Comparison of ENCODE assay signal across 17 mouse cellular contexts in the genomic region with DNA sequence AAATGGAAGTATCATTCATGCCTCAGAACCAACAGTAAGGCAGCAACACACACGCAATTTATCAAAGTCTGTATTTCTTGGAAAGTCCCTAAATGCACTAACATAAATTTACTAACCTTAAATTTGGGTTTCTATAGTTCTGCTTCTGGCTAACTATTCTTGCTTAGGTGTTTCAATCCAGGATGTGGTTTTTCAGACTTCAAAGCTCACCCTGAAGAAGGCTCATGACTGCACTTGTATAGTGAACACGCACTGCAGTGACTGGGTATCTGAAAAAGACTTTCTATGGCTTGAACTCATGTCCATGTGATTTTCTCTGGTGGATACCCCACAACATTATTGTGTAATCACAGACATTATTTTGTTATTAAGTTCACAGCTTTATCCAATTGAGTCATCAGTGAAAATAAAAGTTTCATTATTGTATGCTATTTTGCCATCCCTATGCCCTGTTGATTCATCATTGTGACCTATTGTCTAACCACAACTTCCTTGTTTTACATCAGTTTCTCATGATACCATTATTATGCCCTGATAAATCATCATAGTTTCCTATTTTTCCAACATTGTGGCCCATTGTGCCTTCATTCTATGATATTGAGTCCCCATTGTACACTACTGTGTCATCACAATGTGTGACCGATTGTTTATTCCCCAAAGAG.
DNase-seq lines count a peak whose midpoint lies in the region; ATAC-seq lines count a peak whose summit lies in the region.
"Had no signal": no experiment of that assay in that cellular context is flagged by ENCODE, and none has a peak within 500 bp of the region (broad histone marks: within the 10 kb centered on the region; RNA-seq: fewer than 3 reads in every experiment).

No protein-coding gene starts in this region.

- peak; percentile 2 for DNase-seq in CD4-positive helper T cell, adult 2 months (ENCODE audit: low read depth, low spot score)
- DNase-seq in thymus, postnatal 25 days: no peak
- DNase-seq in layer of hippocampus, postnatal 25 days (ENCODE audit: extremely low spot score in 1 of 2, low spot score in 1 of 2): no peak
- DNase-seq in kidney, postnatal 25 days: no peak
- DNase-seq: adrenal gland, postnatal 10 days; cerebellum, adult 11 months; cerebellum, adult 8-10 months; cerebellum, postnatal 14 days; gastrocnemius, adult 2 months; gastrocnemius, postnatal 25 days; heart, adult 11 months; heart, postnatal 4 days had no signal

- peak; percentile 76 for ATAC-seq in activated CD4-positive, CD25-positive, alpha-beta regulatory T cell, adult 4 months
- ATAC-seq in megakaryocyte, adult 5-6 weeks (ENCODE audit: poor library complexity, severe bottlenecking): peak; percentile 65
- ATAC-seq: forebrain, embryonic 13.5 days; hindbrain, postnatal 0 days; intestine, embryonic 15.5 days had no signal
